Mouse (Mus musculus): Measurements from ENCODE around the gene Scml4.

GRCm38 (mm10) chr10:42897166-42897565, 37.0 kb downstream of the Scml4 start:
- TF ChIP-seq CTCF (conservative IDR thresholded peaks at IDR 0.05; ENCODE audit: low read length) (no peak), POU5F1 (IDR thresholded peaks at IDR 0.05; ENCODE audit: borderline replicate concordance, low read length) (no peak)

All from E14TG2a.4 (cell line).